Mouse (Mus musculus) stomach, embryonic 15.5 days (tissue): ENCODE results near the gene Wiz. TPM values are rescaled to one million over a fixed set of nuclear protein-coding genes. Genes with fewer than 3 reads are reported as not detected.

Source experiments
- ATAC-seq: fragments of 200-750 bp; cut with Nextera tagmentation; 2 replicates; pipeline ENCODE4 v1.8.0; 2017; ENCODE audit warnings: low read depth, moderate number of reproducible peaks, moderate TSS enrichment; ENCODE audit not compliant: insufficient read depth, low FRiP score
- H3K27ac ChIP-seq: fragments of 300-500 bp; sonication (generic); 2 replicates; pipeline ENCODE4 v1.5.1; 2015; ENCODE audit warnings: mild to moderate bottlenecking, inconsistent platforms
- H3K27me3 ChIP-seq: fragments of 300-500 bp; sonication (generic); replicated peaks from 2 replicates; pipeline ENCODE4 v1.6.1; 2015; ENCODE audit warnings: inconsistent platforms
- H3K36me3 ChIP-seq: fragments of 300-500 bp; sonication (generic); 2 replicates; pipeline ENCODE4 v1.6.1; 2015; ENCODE audit warnings: inconsistent platforms
- H3K4me1 ChIP-seq: fragments of 300-500 bp; sonication (generic); 2 replicates; pipeline ENCODE4 v1.6.1; 2015; ENCODE audit warnings: inconsistent platforms
- H3K4me2 ChIP-seq: fragments of 300-500 bp; sonication (generic); 2 replicates; pipeline ENCODE4 v1.6.1; 2015; ENCODE audit warnings: mild to moderate bottlenecking, inconsistent platforms
- H3K4me3 ChIP-seq: fragments of 300-500 bp; sonication (generic); replicated peaks from 2 replicates; pipeline ENCODE4 v1.5.1; 2015; ENCODE audit warnings: inconsistent platforms
- H3K9ac ChIP-seq: fragments of 300-500 bp; sonication (generic); 2 replicates; pipeline ENCODE4 v1.6.1; 2015; ENCODE audit warnings: inconsistent platforms
- H3K9me3 ChIP-seq: fragments of 300-500 bp; sonication (generic); 2 replicates; pipeline ENCODE4 v1.6.1; 2016; ENCODE audit warnings: inconsistent platforms
- WGBS: fragments of 180-500 bp; shearing (Covaris S2); methylation state at CpG from one replicate; pipeline ENCODE4 v1.1.7; 2015; 5-methylcytosine and 5-hydroxymethylcytosine counted together
- polyA plus RNA-seq: library from polyadenylated mRNA; unstranded; fragments of >200 nt; fragmentation: Nextera tagmentation; extraction: Ambion mirVana; gene quantifications from 2 replicates; pipeline ENCODE4 v1.2.1, GENCODE M21; 2015

Wiz gene
- polyA plus RNA-seq: 26.2 and 31.2 TPM in 2 replicates

- H3K4me3 ChIP-seq: peak within 1 kb of the TSS; percentile 76
- H3K27me3 ChIP-seq: peaks cover 29% of the 10 kb centered on the region
- H3K4me2 ChIP-seq: peak within 1 kb of the TSS; percentile 98
- H3K9ac ChIP-seq: peak within 1 kb of the TSS; percentile 83
- peak within 1 kb of the TSS; percentile 87 for H3K27ac ChIP-seq
- H3K4me1 ChIP-seq: peaks cover 9% of the 10 kb centered on the region; the same call in 1 of the 2 replicates
- peak; percentile 86 for ATAC-seq
- H3K36me3 ChIP-seq: 0 out of 2 replicates have a peak, but pooled peaks cover 7% of the 10 kb centered on the region
- 1% methylated on average over 28 of the region's 44 CpGs for WGBS
- H3K9me3 ChIP-seq: no peaks in the 10 kb centered on the region
Observed at GRCm38 (mm10) chr17:32389101-32389659, at the start of gene Wiz. Gene Wiz, minus strand, starts transcription at chr17:32389439.

DNA sequence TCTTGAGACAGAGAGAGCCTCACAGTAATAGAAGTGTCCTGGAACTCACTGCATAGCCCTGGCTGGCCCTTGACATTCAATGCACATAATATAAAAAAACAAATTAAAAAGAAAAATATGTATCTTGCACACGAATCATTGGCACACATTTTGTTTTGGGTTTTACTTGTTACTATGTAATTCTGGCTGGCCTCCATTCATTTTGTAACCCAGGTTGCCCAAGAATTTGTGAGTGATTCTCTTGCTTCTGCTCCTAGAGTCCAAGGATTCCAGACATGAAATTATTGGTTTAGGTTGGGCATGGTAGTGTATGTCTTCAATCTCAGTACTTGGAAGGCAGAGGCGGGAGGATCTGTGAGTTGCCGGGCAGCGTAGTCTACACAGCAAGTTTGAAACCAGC, 47.9 kb upstream of the Wiz start:
- WGBS: 92% methylated on average over 4 of the region's 4 CpGs
- ATAC-seq: no peak
- H3K4me2 ChIP-seq: no peak overlapping the region

DNA sequence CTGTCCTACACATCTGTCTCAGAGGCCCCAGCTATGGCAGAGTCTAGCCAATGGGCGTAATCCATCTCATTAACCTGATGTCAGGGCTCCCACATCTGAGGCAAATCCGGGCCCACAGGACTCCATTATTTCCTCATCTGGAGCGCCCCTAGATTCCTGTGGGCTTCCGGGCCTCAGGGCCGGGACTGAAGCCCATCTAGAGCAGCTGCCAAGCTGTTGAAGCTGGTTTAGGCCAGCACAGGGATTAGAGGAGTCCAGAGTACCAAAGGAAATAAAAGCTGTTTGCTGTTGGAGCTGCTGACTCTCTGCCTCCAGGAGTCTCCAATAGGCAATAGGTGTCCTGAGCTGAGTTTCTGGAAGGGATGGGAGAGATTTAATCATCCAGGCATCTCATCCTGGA, 45.9 kb upstream of the Wiz start:
- no peak overlapping the region for H3K4me2 ChIP-seq
- 74% methylated on average over 5 of the region's 5 CpGs for WGBS
- no peaks in the 10 kb centered on the region for H3K9me3 ChIP-seq
- ATAC-seq: no peak
- H3K36me3 ChIP-seq: no peaks in the 10 kb centered on the region
- H3K4me3 ChIP-seq: no peak overlapping the region
- no peak overlapping the region for H3K9ac ChIP-seq
- H3K27me3 ChIP-seq: no peaks in the 10 kb centered on the region
- no peaks in the 10 kb centered on the region for H3K4me1 ChIP-seq
- no peak overlapping the region for H3K27ac ChIP-seq

More for the DNA sequence above, 47.9 kb upstream of the Wiz start:
- Histone ChIP-seq H3K27ac (no peak overlapping the region), H3K27me3 (no peaks in the 10 kb centered on the region), H3K36me3 (no peaks in the 10 kb centered on the region), H3K9ac (no peak overlapping the region), H3K4me3 (no peak overlapping the region), H3K9me3 (no peaks in the 10 kb centered on the region), H3K4me1 (no peaks in the 10 kb centered on the region)

GRCm38 (mm10) chr17:32434324-32434723, 45.1 kb upstream of the Wiz start:
- H3K4me3 ChIP-seq: no peak overlapping the region
- WGBS: 55% methylated on average over 4 of the region's 4 CpGs
- no peaks in the 10 kb centered on the region for H3K36me3 ChIP-seq
- H3K4me2 ChIP-seq: no peak overlapping the region
- H3K9me3 ChIP-seq: no peaks in the 10 kb centered on the region
- H3K9ac ChIP-seq: no peak overlapping the region
- H3K4me1 ChIP-seq: no peaks in the 10 kb centered on the region
- H3K27me3 ChIP-seq: no peaks in the 10 kb centered on the region
- ATAC-seq: no peak
- no peak overlapping the region for H3K27ac ChIP-seq

GRCm38 (mm10) chr17:32431972-32432371, 42.7 kb upstream of the Wiz start:
- Histone ChIP-seq H3K27ac (no peak overlapping the region), H3K9ac (no peak overlapping the region), H3K36me3 (no peaks in the 10 kb centered on the region), H3K4me3 (no peak overlapping the region), H3K4me1 (no peaks in the 10 kb centered on the region), H3K27me3 (no peaks in the 10 kb centered on the region), H3K4me2 (no peak overlapping the region), H3K9me3 (no peaks in the 10 kb centered on the region)
- 61% methylated on average over 3 of the region's 3 CpGs for WGBS
- ATAC-seq: no peak

GRCm38 (mm10) chr17:32426610-32427009, 37.4 kb upstream of the Wiz start:
- Histone ChIP-seq H3K9ac (no peak overlapping the region), H3K27ac (no peak overlapping the region), H3K36me3 (no peaks in the 10 kb centered on the region), H3K27me3 (no peaks in the 10 kb centered on the region), H3K9me3 (no peaks in the 10 kb centered on the region), H3K4me1 (no peaks in the 10 kb centered on the region), H3K4me2 (no peak overlapping the region), H3K4me3 (no peak overlapping the region)
- no peak for ATAC-seq

DNA sequence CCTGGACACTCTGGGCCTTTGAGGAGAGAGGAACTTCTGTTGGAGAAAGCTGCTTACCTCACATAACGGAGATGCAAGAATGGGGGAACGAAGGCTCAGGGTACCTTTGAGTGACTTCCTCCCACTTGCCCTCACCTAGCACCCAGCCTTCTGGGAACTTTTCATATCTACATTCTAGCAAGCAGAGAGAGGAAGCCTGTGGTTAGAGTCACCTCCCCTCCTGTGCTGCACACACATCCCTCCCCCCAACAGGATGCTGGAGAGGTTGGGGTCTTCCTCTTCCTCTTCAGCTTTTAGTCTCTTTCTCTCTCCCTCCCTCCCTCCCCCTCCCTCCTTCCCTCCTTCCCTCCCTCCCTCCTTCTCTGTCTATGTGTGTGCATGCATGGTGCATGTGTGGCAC, 34.8 kb upstream of the Wiz start, which contains the start of gene Pglyrp2:
Gene Pglyrp2 (minus strand): TSS at position 134 of the 400 bp plus-strand sequence.
- Histone ChIP-seq H3K4me2 (no peak within 1 kb of the TSS), H3K36me3 (no peaks in the 10 kb centered on the region), H3K4me1 (no peaks in the 10 kb centered on the region), H3K9ac (no peak within 1 kb of the TSS), H3K27me3 (no peaks in the 10 kb centered on the region), H3K27ac (no peak within 1 kb of the TSS), H3K4me3 (no peak within 1 kb of the TSS), H3K9me3 (no peaks in the 10 kb centered on the region)
- no peak for ATAC-seq
- WGBS: 88% methylated on average over 2 of the region's 2 CpGs

DNA sequence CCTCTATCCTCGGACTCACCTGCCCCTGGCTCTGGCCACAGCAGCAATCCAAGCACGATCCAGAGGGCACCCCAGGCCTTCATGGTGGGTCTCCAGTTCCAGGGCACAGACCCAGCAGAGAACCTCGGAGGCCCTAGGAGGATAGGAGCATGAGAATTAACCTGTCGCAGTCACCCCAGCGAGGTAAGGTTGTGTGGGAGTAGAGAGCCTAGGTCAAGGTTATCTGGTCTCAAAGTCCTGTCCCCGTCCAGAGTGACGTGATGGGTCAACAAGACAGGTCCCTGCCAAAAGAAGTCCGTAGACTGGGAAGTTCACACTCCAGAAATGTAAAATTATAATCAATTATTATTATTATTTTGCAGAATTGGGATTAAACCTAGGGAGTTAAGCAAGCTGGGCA, 31.5 kb upstream of the Wiz start:
- no peaks in the 10 kb centered on the region for H3K9me3 ChIP-seq
- H3K27ac ChIP-seq: no peak overlapping the region
- 75% methylated on average over 8 of the region's 8 CpGs for WGBS

GRCm38 (mm10) chr17:32419989-32420388, 30.8 kb upstream of the Wiz start:
- Histone ChIP-seq H3K27me3 (peaks cover 10% of the 10 kb centered on the region), H3K4me2 (no peak overlapping the region), H3K9me3 (no peaks in the 10 kb centered on the region), H3K36me3 (no peaks in the 10 kb centered on the region), H3K9ac (no peak overlapping the region), H3K27ac (no peak overlapping the region), H3K4me1 (no peaks in the 10 kb centered on the region), H3K4me3 (no peak overlapping the region)
- WGBS: 44% methylated on average over 2 of the region's 2 CpGs
- ATAC-seq: no peak

More for the DNA sequence above, 31.5 kb upstream of the Wiz start:
- no peak overlapping the region for H3K4me3 ChIP-seq
- peaks cover 2% of the 10 kb centered on the region for H3K27me3 ChIP-seq
- no peak for ATAC-seq
- no peaks in the 10 kb centered on the region for H3K36me3 ChIP-seq
- no peak overlapping the region for H3K9ac ChIP-seq
- H3K4me2 ChIP-seq: no peak overlapping the region
- H3K4me1 ChIP-seq: no peaks in the 10 kb centered on the region

GRCm38 (mm10) chr17:32416771-32417170, 27.5 kb upstream of the Wiz start:
- Histone ChIP-seq H3K4me2 (no peak overlapping the region), H3K27ac (no peak overlapping the region), H3K9me3 (no peaks in the 10 kb centered on the region), H3K4me3 (no peak overlapping the region), H3K9ac (no peak overlapping the region), H3K27me3 (peaks cover 12% of the 10 kb centered on the region), H3K36me3 (no peaks in the 10 kb centered on the region), H3K4me1 (no peaks in the 10 kb centered on the region)
- ATAC-seq: no peak
- 91% methylated on average over 14 of the region's 14 CpGs for WGBS

- Histone ChIP-seq H3K36me3 (no peaks in the 10 kb centered on the region), H3K4me2 (no peak overlapping the region), H3K27me3 (peaks cover 12% of the 10 kb centered on the region), H3K27ac (no peak overlapping the region), H3K4me1 (no peaks in the 10 kb centered on the region), H3K4me3 (no peak overlapping the region), H3K9ac (no peak overlapping the region), H3K9me3 (no peaks in the 10 kb centered on the region)
- no peak for ATAC-seq
- 36% methylated on average over 24 of the region's 24 CpGs for WGBS
Observed at GRCm38 (mm10) chr17:32415417-32416020, 26.3 kb upstream of the Wiz start.

DNA sequence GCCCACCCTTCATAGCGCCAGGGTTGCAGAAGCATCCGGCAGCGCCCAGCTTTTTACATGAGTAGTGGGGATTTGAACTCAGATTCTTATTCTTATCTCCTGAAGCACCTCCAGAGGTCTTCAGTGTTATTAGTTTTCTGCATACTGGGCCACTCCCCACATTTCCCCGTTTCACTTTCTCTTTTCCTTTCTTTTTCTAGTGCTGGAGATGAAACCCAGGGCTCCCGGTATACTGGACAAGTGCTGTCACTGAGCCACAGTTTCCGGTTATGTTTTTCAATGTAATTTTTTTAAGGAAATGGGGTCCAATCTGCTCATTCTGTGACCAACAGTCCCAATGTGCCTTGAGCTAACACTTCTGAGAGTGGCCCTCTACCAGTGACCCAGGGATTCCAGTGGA, 22.7 kb upstream of the Wiz start:
- no peaks in the 10 kb centered on the region for H3K4me1 ChIP-seq
- H3K9me3 ChIP-seq: no peaks in the 10 kb centered on the region
- no peak overlapping the region for H3K9ac ChIP-seq
- no peaks in the 10 kb centered on the region for H3K36me3 ChIP-seq
- no peak overlapping the region for H3K27ac ChIP-seq
- no peak for ATAC-seq
- H3K4me2 ChIP-seq: no peak overlapping the region
- 84% methylated on average over 6 of the region's 6 CpGs for WGBS
- H3K4me3 ChIP-seq: no peak overlapping the region
- peaks cover 12% of the 10 kb centered on the region for H3K27me3 ChIP-seq
